Mouse (Mus musculus) C2C12 (cell line): ENCODE measurements at regions not wholly inside any gene's neighbourhood (a gene's known extent, or its start where the extent isn't known, plus 50 kb on each side); places are given as distances from the start of the nearest gene placed in this dataset.

Experiments
- CTCF ChIP-seq: IDR thresholded peaks from one replicate; pipeline ENCODE4 v1.5.1; 2011; ENCODE audit not compliant: control insufficient read depth, insufficient read depth, insufficient read length
- MAX ChIP-seq: IDR thresholded peaks from one replicate; pipeline ENCODE4 v1.6.1; 2011; ENCODE audit warnings: mild to moderate bottlenecking, control low read depth

DNA sequence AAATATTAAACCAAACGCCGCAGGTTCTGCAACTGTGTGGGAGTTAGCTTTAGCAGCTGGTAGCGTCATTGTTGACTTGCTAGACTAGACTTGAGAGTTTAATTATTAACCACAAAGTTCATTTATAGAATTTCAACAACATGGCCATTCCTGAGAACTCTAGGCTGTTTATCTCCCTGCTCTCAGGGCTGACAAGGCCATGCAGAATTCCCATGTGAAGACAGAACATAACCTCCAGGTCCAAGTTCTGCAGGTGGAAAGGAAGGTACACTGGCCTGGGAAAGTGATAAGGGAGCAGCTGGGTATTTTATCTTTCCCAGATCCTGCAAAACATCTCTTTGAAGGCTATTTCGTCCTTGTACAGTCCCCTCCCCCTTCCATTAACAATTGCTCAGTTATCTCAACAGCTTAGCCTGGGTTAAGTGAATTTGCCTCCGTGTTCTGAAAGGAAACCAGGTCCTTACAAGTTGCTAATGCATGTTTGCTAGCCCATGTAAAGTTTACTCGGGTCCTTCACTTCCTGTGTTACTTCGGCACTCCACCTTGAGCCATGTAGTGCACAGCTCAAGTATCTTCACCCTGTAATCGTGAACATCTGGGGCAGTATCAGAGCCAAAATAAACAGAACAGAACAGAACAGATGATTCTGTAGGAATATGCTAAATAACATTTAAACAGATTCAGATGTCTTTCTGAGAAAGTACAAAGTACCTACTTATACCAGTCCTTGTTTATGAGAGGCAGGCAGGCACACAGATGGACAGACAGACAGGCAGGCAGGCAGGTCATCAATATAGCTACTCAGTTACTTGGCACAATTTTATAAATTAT, 537.0 kb upstream of the N6amt1 start:
- no peak for TF ChIP-seq CTCF
- TF ChIP-seq MAX = no peak
